Mouse (Mus musculus): ENCODE results near the gene Mtfmt. TPM values are rescaled to one million over a fixed set of nuclear protein-coding genes. Genes with fewer than 3 reads are reported as not detected.

Gene Mtfmt
- polyA plus RNA-seq, 1 experiment from 2014 or later = 19.4 TPM

DNA sequence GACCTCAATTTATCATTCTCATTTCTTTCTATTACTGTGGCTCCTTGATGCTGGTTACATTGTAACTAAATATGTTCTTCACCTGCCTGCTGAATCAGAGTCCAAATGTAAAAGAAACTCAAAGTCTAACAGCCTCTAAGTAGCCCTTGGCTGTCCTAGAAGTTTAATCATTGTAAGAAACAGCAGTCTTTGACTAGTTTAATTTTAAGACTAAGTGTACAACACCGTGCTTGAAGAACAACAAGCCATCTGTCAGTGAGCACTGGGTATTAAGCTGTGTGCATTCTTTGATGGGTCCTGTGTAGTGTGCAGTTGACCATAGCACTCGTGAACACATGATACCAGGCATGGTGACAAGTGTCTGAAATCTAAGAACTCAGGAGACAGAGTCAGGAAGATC, 8.1 kb upstream of the Mtfmt start:
- Histone ChIP-seq H3K9me3 (ENCODE audit: low read depth, low read length) (no peaks in the 10 kb centered on the region), H3K4me2 (no peak overlapping the region), H3K36me3 (ENCODE audit: insufficient read depth) (no peaks in the 10 kb centered on the region), H3K4me1 (ENCODE audit: insufficient read depth) (no peaks in the 10 kb centered on the region), H3K9ac (no peak overlapping the region), H3K27me3 (ENCODE audit: insufficient read depth, low read length) (no peaks in the 10 kb centered on the region), H3K4me3 (ENCODE audit: low read depth, low read length) (no peak overlapping the region), H3K27ac (ENCODE audit: low read depth) (no peak overlapping the region)
- TF ChIP-seq CTCF (IDR thresholded peaks at IDR 0.05; ENCODE audit: low read depth) = no peak
- ATAC-seq (ENCODE audit: insufficient read depth) (no peak), DNase-seq (no peak)
- WGBS = 57% methylated on average over 2 of the region's 2 CpGs

DNA sequence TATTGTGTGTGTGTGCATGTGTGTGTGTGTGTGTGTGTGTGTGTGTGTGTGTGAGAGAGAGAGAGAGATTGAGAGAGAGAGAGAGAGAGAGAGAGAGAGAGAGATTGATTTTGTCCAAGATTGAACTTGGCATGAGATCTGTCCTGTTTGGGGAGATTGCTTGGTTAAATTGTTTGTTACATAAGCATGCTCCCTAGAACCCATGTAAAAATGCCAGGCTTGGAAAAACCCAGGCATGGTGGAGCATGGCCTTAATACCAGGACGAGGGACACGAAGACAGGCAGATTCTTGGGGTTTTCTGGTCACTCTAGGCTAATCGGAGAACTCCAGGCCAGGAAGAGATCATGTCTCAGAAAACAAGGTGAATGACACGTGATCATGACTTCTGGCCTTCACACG, 7.6 kb upstream of the Mtfmt start:
- Histone ChIP-seq H3K27ac (ENCODE audit: low read depth) (no peak overlapping the region), H3K9ac (no peak overlapping the region), H3K4me1 (ENCODE audit: insufficient read depth) (no peaks in the 10 kb centered on the region), H3K27me3 (ENCODE audit: insufficient read depth, low read length) (no peaks in the 10 kb centered on the region), H3K4me3 (ENCODE audit: low read depth, low read length) (no peak overlapping the region), H3K36me3 (ENCODE audit: insufficient read depth) (no peaks in the 10 kb centered on the region), H3K9me3 (ENCODE audit: low read depth, low read length) (no peaks in the 10 kb centered on the region), H3K4me2 (no peak overlapping the region)
- no peak for TF ChIP-seq CTCF (IDR thresholded peaks at IDR 0.05; ENCODE audit: low read depth)
- 84% methylated on average over 5 of the region's 5 CpGs for WGBS
- DNase-seq = no peak
- ATAC-seq (ENCODE audit: insufficient read depth) = no peak

DNA sequence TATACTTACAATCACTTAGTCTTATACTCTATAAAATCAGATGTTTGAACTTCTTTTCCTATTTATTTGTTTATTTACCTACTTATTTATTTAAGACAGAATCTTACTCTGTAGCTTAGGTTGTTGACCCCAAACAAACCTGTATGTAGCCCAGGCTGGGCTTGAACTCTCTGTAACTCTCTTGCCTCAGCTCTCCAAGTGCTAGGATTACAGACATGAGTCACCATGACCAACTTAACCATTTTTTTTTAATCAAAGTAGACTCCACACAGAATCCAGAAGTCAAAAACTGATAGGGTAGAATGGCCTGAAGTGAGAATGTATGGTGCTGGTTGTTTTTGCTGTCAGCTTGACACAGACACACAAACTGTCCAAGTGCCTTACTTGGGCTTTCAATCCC, 5.2 kb upstream of the Mtfmt start:
- TF ChIP-seq CTCF (IDR thresholded peaks at IDR 0.05; ENCODE audit: low read depth) = no peak
- Histone ChIP-seq H3K4me3 (ENCODE audit: low read depth, low read length) (no peak overlapping the region), H3K9me3 (ENCODE audit: low read depth, low read length) (no peaks in the 10 kb centered on the region), H3K36me3 (ENCODE audit: insufficient read depth) (no peaks in the 10 kb centered on the region), H3K4me2 (no peak overlapping the region), H3K27ac (ENCODE audit: low read depth) (no peak overlapping the region), H3K9ac (no peak overlapping the region), H3K4me1 (ENCODE audit: insufficient read depth) (no peaks in the 10 kb centered on the region), H3K27me3 (ENCODE audit: insufficient read depth, low read length) (no peaks in the 10 kb centered on the region)
- DNase-seq (no peak), ATAC-seq (ENCODE audit: insufficient read depth) (no peak)

DNA sequence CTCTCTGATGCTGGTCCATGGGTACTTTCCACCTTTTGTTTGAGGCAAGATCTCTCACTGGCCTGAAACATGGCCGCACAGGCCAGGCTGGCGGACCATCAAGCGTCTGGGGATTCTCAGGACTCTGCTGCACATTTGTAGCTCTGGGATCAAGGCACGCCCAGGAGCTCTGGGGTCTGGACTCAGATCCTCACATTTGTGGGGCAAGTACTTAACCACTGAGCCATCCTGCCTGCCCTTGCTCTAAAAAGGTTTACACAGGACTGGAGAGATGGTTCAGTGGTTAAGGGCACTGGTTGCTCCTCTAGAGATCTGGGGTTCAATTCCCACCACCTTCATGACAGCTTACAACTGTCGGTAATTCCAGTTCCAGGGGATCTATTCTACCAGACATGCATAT, 4.7 kb upstream of the Mtfmt start:
- Histone ChIP-seq H3K36me3 (ENCODE audit: insufficient read depth) (no peaks in the 10 kb centered on the region), H3K9ac (no peak overlapping the region), H3K4me3 (ENCODE audit: low read depth, low read length) (no peak overlapping the region), H3K4me2 (no peak overlapping the region), H3K27ac (ENCODE audit: low read depth) (no peak overlapping the region), H3K4me1 (ENCODE audit: insufficient read depth) (no peaks in the 10 kb centered on the region), H3K27me3 (ENCODE audit: insufficient read depth, low read length) (no peaks in the 10 kb centered on the region), H3K9me3 (ENCODE audit: low read depth, low read length) (no peaks in the 10 kb centered on the region)
- ATAC-seq (ENCODE audit: insufficient read depth) (no peak), DNase-seq (no peak)
- TF ChIP-seq CTCF (IDR thresholded peaks at IDR 0.05; ENCODE audit: low read depth) = no peak
- WGBS = 84% methylated on average over 5 of the region's 5 CpGs

DNA sequence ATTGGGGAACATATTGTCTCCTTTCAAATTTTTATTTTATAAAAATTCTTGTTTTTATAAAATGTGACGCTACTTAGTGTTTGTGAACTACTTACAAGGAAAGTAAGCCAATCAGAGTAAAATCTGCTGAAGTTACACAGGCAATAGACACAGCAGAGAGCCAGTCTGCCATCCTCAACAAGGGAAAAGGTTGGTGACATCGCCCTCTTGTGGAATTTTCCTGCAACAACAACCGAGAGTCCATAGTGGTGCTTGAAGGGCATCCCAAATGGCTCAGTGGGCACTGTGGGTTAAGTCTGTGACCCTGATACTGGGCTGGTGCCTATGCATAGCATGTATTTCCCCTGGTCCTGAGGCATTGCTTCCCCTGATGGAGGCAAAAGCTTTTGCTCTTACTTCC, 3.3 kb upstream of the Mtfmt start:
- no peak overlapping the region for H3K4me2 ChIP-seq
- peak; percentile 94 for DNase-seq
- peak; percentile 93 for TF ChIP-seq CTCF (IDR thresholded peaks at IDR 0.05; ENCODE audit: low read depth)
- no peaks in the 10 kb centered on the region for H3K36me3 ChIP-seq (ENCODE audit: insufficient read depth)
- under 1% methylated on average over 3 of the region's 3 CpGs for WGBS
- H3K4me1 ChIP-seq (ENCODE audit: insufficient read depth) = no peaks in the 10 kb centered on the region
- no peak overlapping the region for H3K27ac ChIP-seq (ENCODE audit: low read depth)
- H3K9ac ChIP-seq = no peak overlapping the region
- ATAC-seq (ENCODE audit: insufficient read depth) = peak; percentile 54; the same call in 1 of the 2 replicates
- H3K27me3 ChIP-seq (ENCODE audit: insufficient read depth, low read length) = no peaks in the 10 kb centered on the region
- no peaks in the 10 kb centered on the region for H3K9me3 ChIP-seq (ENCODE audit: low read depth, low read length)
- no peak overlapping the region for H3K4me3 ChIP-seq (ENCODE audit: low read depth, low read length)

DNA sequence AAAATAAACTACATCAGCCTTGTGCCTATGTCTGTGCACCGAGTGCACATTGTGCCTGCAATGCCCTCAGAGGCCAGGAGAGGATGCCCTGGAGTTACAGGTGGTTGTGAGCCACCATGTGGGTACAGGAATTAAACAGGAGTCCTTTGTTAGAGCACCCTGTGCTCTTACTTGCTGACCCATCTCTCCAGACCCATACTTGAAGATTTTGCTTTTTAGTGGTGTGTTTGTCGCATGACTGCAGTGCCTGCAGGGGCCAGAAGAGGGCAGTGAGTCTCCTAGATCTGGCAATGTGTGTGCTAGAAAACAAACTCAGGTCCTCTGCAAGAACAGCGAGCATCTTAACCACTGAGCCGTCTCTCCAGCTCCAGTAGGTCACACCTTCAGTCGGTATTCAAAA, 1.4 kb upstream of the Mtfmt start:
- H3K36me3 ChIP-seq (ENCODE audit: insufficient read depth) = 0 out of 2 replicates have a peak, but pooled peaks cover 3% of the 10 kb centered on the region
- DNase-seq = peak; percentile 65
- peak; percentile 61 for TF ChIP-seq CTCF (IDR thresholded peaks at IDR 0.05; ENCODE audit: low read depth)
- H3K9me3 ChIP-seq (ENCODE audit: low read depth, low read length) = no peaks in the 10 kb centered on the region
- H3K27ac ChIP-seq (ENCODE audit: low read depth) = no peak overlapping the region
- H3K4me2 ChIP-seq = no peak overlapping the region
- H3K27me3 ChIP-seq (ENCODE audit: insufficient read depth, low read length) = no peaks in the 10 kb centered on the region
- ATAC-seq (ENCODE audit: insufficient read depth) = no peak
- no peak overlapping the region for H3K9ac ChIP-seq
- no peak overlapping the region for H3K4me3 ChIP-seq (ENCODE audit: low read depth, low read length)
- 56% methylated on average over 5 of the region's 5 CpGs for WGBS
- H3K4me1 ChIP-seq (ENCODE audit: insufficient read depth) = no peaks in the 10 kb centered on the region

GRCm38 (mm10) chr9:65435211-65435610, 371 bp upstream of the Mtfmt start:
- WGBS = 61% methylated on average over 4 of the region's 4 CpGs
- H3K9ac ChIP-seq = no peak overlapping the region
- H3K4me3 ChIP-seq (ENCODE audit: low read depth, low read length) = no peak overlapping the region; the same call in 1 of the 2 replicates
- DNase-seq (no peak), ATAC-seq (ENCODE audit: insufficient read depth) (peak; percentile 25; the same call in 1 of the 2 replicates)
- no peak overlapping the region for H3K4me2 ChIP-seq
- H3K36me3 ChIP-seq (ENCODE audit: insufficient read depth) = peaks cover 4% of the 10 kb centered on the region; the same call in 1 of the 2 replicates
- no peaks in the 10 kb centered on the region for H3K9me3 ChIP-seq (ENCODE audit: low read depth, low read length)
- TF ChIP-seq CTCF (IDR thresholded peaks at IDR 0.05; ENCODE audit: low read depth) = no peak
- H3K27ac ChIP-seq (ENCODE audit: low read depth) = no peak overlapping the region
- H3K27me3 ChIP-seq (ENCODE audit: insufficient read depth, low read length) = no peaks in the 10 kb centered on the region
- no peaks in the 10 kb centered on the region for H3K4me1 ChIP-seq (ENCODE audit: insufficient read depth)

GRCm38 (mm10) chr9:65444692-65445091, 9.1 kb downstream of the Mtfmt start:
- no peak overlapping the region for H3K4me3 ChIP-seq (ENCODE audit: low read depth, low read length)
- no peak overlapping the region for H3K9ac ChIP-seq
- H3K4me1 ChIP-seq (ENCODE audit: insufficient read depth) = no peaks in the 10 kb centered on the region
- WGBS = 88% methylated on average over 4 of the region's 4 CpGs
- H3K27me3 ChIP-seq (ENCODE audit: insufficient read depth, low read length) = no peaks in the 10 kb centered on the region
- no peak overlapping the region for H3K4me2 ChIP-seq
- ATAC-seq (ENCODE audit: insufficient read depth) (no peak), DNase-seq (no peak)
- peaks cover 68% of the 10 kb centered on the region for H3K36me3 ChIP-seq (ENCODE audit: insufficient read depth)
- H3K27ac ChIP-seq (ENCODE audit: low read depth) = no peak overlapping the region
- peak; percentile 17; the same call in 1 of the 2 replicates for TF ChIP-seq CTCF (IDR thresholded peaks at IDR 0.05; ENCODE audit: low read depth)
- no peaks in the 10 kb centered on the region for H3K9me3 ChIP-seq (ENCODE audit: low read depth, low read length)

Data from lung, embryonic 14.5 days (tissue).